Mouse (Mus musculus): ENCODE data around the gene Crocc2.

GRCm38 (mm10) chr1:93184071-93184828, 15.7 kb downstream of the Crocc2 start:
- TF ChIP-seq CTCF (IDR thresholded peaks at IDR 0.05; ENCODE audit: insufficient read depth, low read depth, low read length): no peak
- TF ChIP-seq POLR2A (IDR thresholded peaks at IDR 0.05; ENCODE audit: insufficient read depth, low read depth, low read length): no peak
